Mouse (Mus musculus): ENCODE results near the gene Olfr229. TPM values are rescaled to one million over a fixed set of nuclear protein-coding genes. Genes with fewer than 3 reads are reported as not detected.

Olfr229 gene
- polyA plus RNA-seq, 1 experiment from 2014 or later, result not detected

Other genes with a start within 250 kb of the Olfr229 start
- gene Olfr963, start 240.1 kb upstream of the Olfr229 start, polyA plus RNA-seq (2015; fragmentation: Nextera tagmentation; extraction: Ambion mirVana), result not detected in 2 replicates
- gene Olfr149, start 200.2 kb upstream of the Olfr229 start, polyA plus RNA-seq (2015; fragmentation: Nextera tagmentation; extraction: Ambion mirVana), result not detected in 2 replicates
- gene Olfr965, start 196.0 kb upstream of the Olfr229 start, polyA plus RNA-seq (2015; fragmentation: Nextera tagmentation; extraction: Ambion mirVana), result not detected in 2 replicates
- gene Olfr150, start 176.4 kb upstream of the Olfr229 start, polyA plus RNA-seq (2015; fragmentation: Nextera tagmentation; extraction: Ambion mirVana), result not detected in 2 replicates
- gene Olfr967, start 161.1 kb upstream of the Olfr229 start, polyA plus RNA-seq (2015; fragmentation: Nextera tagmentation; extraction: Ambion mirVana), result not detected in 2 replicates
- not detected in 2 replicates for gene Olfr968, start 124.1 kb upstream of the Olfr229 start, polyA plus RNA-seq (2015; fragmentation: Nextera tagmentation; extraction: Ambion mirVana)
- gene Olfr969, start 116.4 kb upstream of the Olfr229 start, polyA plus RNA-seq (2015; fragmentation: Nextera tagmentation; extraction: Ambion mirVana), result not detected in 2 replicates
- gene Olfr970, start 98.5 kb upstream of the Olfr229 start, polyA plus RNA-seq (2015; fragmentation: Nextera tagmentation; extraction: Ambion mirVana), result not detected in 2 replicates
- gene Olfr971, start 70.5 kb upstream of the Olfr229 start, polyA plus RNA-seq (2015; fragmentation: Nextera tagmentation; extraction: Ambion mirVana), result not detected in 2 replicates
- not detected in 2 replicates for gene Olfr972, start 40.9 kb upstream of the Olfr229 start, polyA plus RNA-seq (2015; fragmentation: Nextera tagmentation; extraction: Ambion mirVana)
- not detected in 2 replicates for gene Olfr974, start 30.2 kb downstream of the Olfr229 start, polyA plus RNA-seq (2015; fragmentation: Nextera tagmentation; extraction: Ambion mirVana)
- gene Olfr975, start 44.7 kb downstream of the Olfr229 start, polyA plus RNA-seq (2015; fragmentation: Nextera tagmentation; extraction: Ambion mirVana), result not detected in 2 replicates
- gene Olfr976, start 53.8 kb downstream of the Olfr229 start, polyA plus RNA-seq (2015; fragmentation: Nextera tagmentation; extraction: Ambion mirVana), result not detected in 2 replicates
- gene Olfr978, start 84.8 kb downstream of the Olfr229 start, polyA plus RNA-seq (2015; fragmentation: Nextera tagmentation; extraction: Ambion mirVana), result not detected in 2 replicates
- not detected in 2 replicates for gene Olfr979, start 96.1 kb downstream of the Olfr229 start, polyA plus RNA-seq (2015; fragmentation: Nextera tagmentation; extraction: Ambion mirVana)
- gene Olfr980, start 102.2 kb downstream of the Olfr229 start, polyA plus RNA-seq (2015; fragmentation: Nextera tagmentation; extraction: Ambion mirVana), result not detected in 2 replicates
- not detected in 2 replicates for gene Olfr981, start 114.1 kb downstream of the Olfr229 start, polyA plus RNA-seq (2015; fragmentation: Nextera tagmentation; extraction: Ambion mirVana)
- not detected in 2 replicates for gene Olfr982, start 166.5 kb downstream of the Olfr229 start, polyA plus RNA-seq (2015; fragmentation: Nextera tagmentation; extraction: Ambion mirVana)
- not detected in 2 replicates for gene Olfr983, start 186.3 kb downstream of the Olfr229 start, polyA plus RNA-seq (2015; fragmentation: Nextera tagmentation; extraction: Ambion mirVana)
- not detected in 2 replicates for gene Olfr984, start 206.9 kb downstream of the Olfr229 start, polyA plus RNA-seq (2015; fragmentation: Nextera tagmentation; extraction: Ambion mirVana)
- gene Olfr985, start 222.8 kb downstream of the Olfr229 start, polyA plus RNA-seq (2015; fragmentation: Nextera tagmentation; extraction: Ambion mirVana), result not detected in 2 replicates
- not detected in 2 replicates for gene Tmem225, start 240.8 kb downstream of the Olfr229 start, polyA plus RNA-seq (2015; fragmentation: Nextera tagmentation; extraction: Ambion mirVana)